In the genomic region with DNA sequence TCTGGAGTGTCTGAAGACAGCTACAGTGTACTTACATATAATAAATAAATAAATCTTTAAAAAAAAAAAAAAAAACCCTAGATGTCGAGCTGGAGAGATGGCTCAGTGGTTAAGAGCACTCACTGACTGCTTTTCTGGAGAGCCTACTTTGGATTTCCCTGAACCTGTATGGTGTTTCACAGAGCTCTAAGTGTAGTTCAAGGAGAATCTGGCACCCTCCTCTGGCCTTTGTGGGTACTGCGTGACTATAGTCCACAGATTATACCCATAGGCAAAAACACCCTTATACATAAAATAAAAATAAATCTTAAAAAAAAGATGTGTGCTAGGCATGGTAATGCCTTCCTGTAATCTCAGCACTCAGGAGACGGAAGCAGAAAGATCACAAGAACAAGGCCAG, we compare ENCODE assay signal across 9 mouse cellular contexts. TPM values are rescaled to one million over a fixed set of nuclear protein-coding genes. Genes with fewer than 3 reads are reported as not detected.
A peak's percentile ranks its signal among the peaks of the same experiment; 100 is the strongest.
DNase-seq lines count a peak whose midpoint lies in the region; ATAC-seq and TF ChIP-seq lines count a peak whose summit lies in the region.
"Had no signal": no experiment of that assay in that cellular context is flagged by ENCODE, and none has a peak within 500 bp of the region (broad histone marks: within the 10 kb centered on the region; RNA-seq: fewer than 3 reads in every experiment).

No protein-coding gene starts in this region.

- peak; percentile 90 for ATAC-seq in granulocyte monocyte progenitor cell, adult 5-6 weeks (replicated peaks; ENCODE audit: poor library complexity, severe bottlenecking)
- 0 out of 2 replicates have a peak, but pooled peaks have one; percentile 43 for ATAC-seq in liver, embryonic 16.5 days (ENCODE audit: low read depth)

- WGBS in liver, embryonic 16.5 days (ENCODE audit: insufficient replicate concordance) = 43% methylated on average over 3 of the region's 3 CpGs

- peaks cover 95% of the 10 kb centered on the region for H3K36me3 ChIP-seq in E14TG2a.4 (ENCODE audit: insufficient read depth, low read length)
- peaks cover 34% of the 10 kb centered on the region for H3K36me3 ChIP-seq in liver, embryonic 16.5 days (ENCODE audit: control insufficient read depth, insufficient read depth)

- H3K9me3 ChIP-seq in E14TG2a.4 (ENCODE audit: low read length) = no peaks in the 10 kb centered on the region
- H3K9me3 ChIP-seq in liver, embryonic 16.5 days (replicated peaks; ENCODE audit: control insufficient read depth, low read length) = no peaks in the 10 kb centered on the region
- H3K9me3 ChIP-seq: limb, embryonic 12.5 days had no signal

- DNase-seq in adrenal gland, adult 2 months = peak; percentile 63
- peak; percentile 41 for DNase-seq in embryo, embryonic 11.5 days (ENCODE audit: low read depth, low spot score)
- DNase-seq in kidney, postnatal 4 days = peak; percentile 81
- DNase-seq in retina, postnatal 1 day = peak; percentile 69
- no peak for DNase-seq in Muller cell, postnatal 12 days (ENCODE audit: inconsistent ontology term)

- peak; percentile 81 for TF ChIP-seq CTCF in E14TG2a.4 (conservative IDR thresholded peaks at IDR 0.05; ENCODE audit: low read length)

- no peak overlapping the region for H3K4me2 ChIP-seq in liver, embryonic 16.5 days (ENCODE audit: low read depth, low read length)
- H3K4me2 ChIP-seq: limb, embryonic 12.5 days had no signal

- no peaks in the 10 kb centered on the region for H3K27me3 ChIP-seq in E14TG2a.4 (ENCODE audit: insufficient read depth, low read length)
- no peaks in the 10 kb centered on the region for H3K27me3 ChIP-seq in liver, embryonic 16.5 days (ENCODE audit: control insufficient read depth, insufficient read depth, low read depth, low read length)
- H3K27me3 ChIP-seq: limb, embryonic 12.5 days had no signal

- peaks cover 53% of the 10 kb centered on the region for H3K4me1 ChIP-seq in E14TG2a.4 (replicated peaks; ENCODE audit: low read depth, low read length)
- no peaks in the 10 kb centered on the region for H3K4me1 ChIP-seq in liver, embryonic 16.5 days (ENCODE audit: control insufficient read depth, low read depth, low read length)
- H3K4me1 ChIP-seq: limb, embryonic 12.5 days had no signal

- no peak overlapping the region for H3K4me3 ChIP-seq in E14TG2a.4 (replicated peaks; ENCODE audit: low read length)
- no peak overlapping the region for H3K4me3 ChIP-seq in liver, embryonic 16.5 days (ENCODE audit: low read depth, low read length)
- H3K4me3 ChIP-seq: limb, embryonic 12.5 days had no signal

- no peak overlapping the region for H3K27ac ChIP-seq in liver, embryonic 16.5 days (ENCODE audit: low read length)
- H3K27ac ChIP-seq: limb, embryonic 12.5 days had no signal

- no peak overlapping the region for H3K9ac ChIP-seq in liver, embryonic 16.5 days (ENCODE audit: low read depth, low read length)
- H3K9ac ChIP-seq: limb, embryonic 12.5 days had no signal

RNA-seq across cellular contexts. Expression of gene Rtel1, which starts 14.5 kb away (rescaled TPM):
- total RNA-seq in adrenal gland, adult 2 months (2021) = 10 to 100 TPM; 24.5 to 27.8 TPM
- 23.2 and 24.2 TPM in 2 replicates for polyA plus RNA-seq in adrenal gland, adult 2 months (2012; rRNA removed)
- 63.9 and 85.0 TPM in 2 replicates for total RNA-seq in granulocyte monocyte progenitor cell, adult 5-6 weeks (2014; fragmentation: Nextera tagmentation)
- 30.1 and 47.5 TPM in 2 replicates for total RNA-seq in granulocyte monocyte progenitor cell, adult 5-6 weeks (2017)
- polyA plus RNA-seq in liver, embryonic 16.5 days (2015; fragmentation: Nextera tagmentation; extraction: Ambion mirVana) = 19.7 and 21.0 TPM in 2 replicates

RNA-seq across cellular contexts. Expression of gene Stmn3, which starts 19.7 kb away (rescaled TPM):
- 10 to 100 TPM in 1 of 2 experiments, 1 to 10 TPM in 1; 9.6 to 19.8 TPM for total RNA-seq in adrenal gland, adult 2 months (2021)
- polyA plus RNA-seq in adrenal gland, adult 2 months (2012; rRNA removed) = 8.8 and 17.3 TPM in 2 replicates
- not detected in 2 replicates for total RNA-seq in granulocyte monocyte progenitor cell, adult 5-6 weeks (2014; fragmentation: Nextera tagmentation)
- total RNA-seq in granulocyte monocyte progenitor cell, adult 5-6 weeks (2017) = not detected in 2 replicates
- 0.08 and 0.32 TPM in 2 replicates for polyA plus RNA-seq in liver, embryonic 16.5 days (2015; fragmentation: Nextera tagmentation; extraction: Ambion mirVana)

RNA-seq across cellular contexts. Expression of gene Zgpat, which starts 30.7 kb away (rescaled TPM):
- total RNA-seq in adrenal gland, adult 2 months (2021) = 10 to 100 TPM; 36.6 to 51.0 TPM
- 33.8 and 34.5 TPM in 2 replicates for polyA plus RNA-seq in adrenal gland, adult 2 months (2012; rRNA removed)
- 12.8 and 18.3 TPM in 2 replicates for total RNA-seq in granulocyte monocyte progenitor cell, adult 5-6 weeks (2014; fragmentation: Nextera tagmentation)
- total RNA-seq in granulocyte monocyte progenitor cell, adult 5-6 weeks (2017) = 29.8 and 35.7 TPM in 2 replicates
- polyA plus RNA-seq in liver, embryonic 16.5 days (2015; fragmentation: Nextera tagmentation; extraction: Ambion mirVana) = 8.8 and 10.5 TPM in 2 replicates

RNA-seq across cellular contexts. Expression of gene Arfrp1, which starts 31.2 kb away (rescaled TPM):
- total RNA-seq in adrenal gland, adult 2 months (2021) = 10 to 100 TPM; 44.0 to 46.2 TPM
- polyA plus RNA-seq in adrenal gland, adult 2 months (2012; rRNA removed) = 14.8 and 19.5 TPM in 2 replicates
- 34.1 and 43.2 TPM in 2 replicates for total RNA-seq in granulocyte monocyte progenitor cell, adult 5-6 weeks (2014; fragmentation: Nextera tagmentation)
- total RNA-seq in granulocyte monocyte progenitor cell, adult 5-6 weeks (2017) = 38.6 and 39.2 TPM in 2 replicates
- polyA plus RNA-seq in liver, embryonic 16.5 days (2015; fragmentation: Nextera tagmentation; extraction: Ambion mirVana) = 17.1 and 20.7 TPM in 2 replicates

RNA-seq across cellular contexts. Expression of gene Lime1, which starts 45.9 kb away (rescaled TPM):
- 10 to 100 TPM; 13.6 to 20.5 TPM for total RNA-seq in adrenal gland, adult 2 months (2021)
- 167 and 174 TPM in 2 replicates for polyA plus RNA-seq in adrenal gland, adult 2 months (2012; rRNA removed)
- 24.1 and 24.9 TPM in 2 replicates for total RNA-seq in granulocyte monocyte progenitor cell, adult 5-6 weeks (2014; fragmentation: Nextera tagmentation)
- 6.9 and 20.8 TPM in 2 replicates for total RNA-seq in granulocyte monocyte progenitor cell, adult 5-6 weeks (2017)
- polyA plus RNA-seq in liver, embryonic 16.5 days (2015; fragmentation: Nextera tagmentation; extraction: Ambion mirVana) = 4.7 and 6.3 TPM in 2 replicates

Comparison
In these comparisons a context has a peak if more than half of its experiments do, and no peak if none do; other contexts are left out.
1. RNA of gene Stmn3, which starts 19.7 kb away (total RNA-seq): 9.6 to 19.8 TPM in adrenal gland, adult 2 months; not detected in granulocyte monocyte progenitor cell, adult 5-6 weeks; every median in the first group is over 10 times any median in the second.